Mouse (Mus musculus) neural tube, embryonic 12.5 days (tissue): ENCODE data around the gene S100a4. TPM values are rescaled to one million over a fixed set of nuclear protein-coding genes. Genes with fewer than 3 reads are reported as not detected.
A peak's percentile ranks its signal among the peaks of the same experiment; 100 is the strongest.

Experiments
- ATAC-seq: fragments of 200-750 bp; cut with Nextera tagmentation; 2 replicates; pipeline ENCODE4 v1.8.0; 2017; ENCODE audit warnings: low read depth, mild to moderate bottlenecking, moderate TSS enrichment, moderate library complexity; ENCODE audit not compliant: low FRiP score
- H3K27ac ChIP-seq: fragments of 300-500 bp; sonication (generic); 2 replicates; pipeline ENCODE4 v1.5.1; 2016
- H3K27me3 ChIP-seq: fragments of 300-500 bp; sonication (generic); replicated peaks from 2 replicates; pipeline ENCODE4 v1.6.1; 2016; ENCODE audit warnings: mild to moderate bottlenecking
- H3K36me3 ChIP-seq: fragments of 300-500 bp; sonication (generic); 2 replicates; pipeline ENCODE4 v1.6.1; 2016; ENCODE audit warnings: mild to moderate bottlenecking
- H3K4me1 ChIP-seq: fragments of 300-500 bp; sonication (generic); 2 replicates; pipeline ENCODE4 v1.6.1; 2016
- H3K4me2 ChIP-seq: fragments of 300-500 bp; sonication (generic); replicated peaks from 2 replicates; pipeline ENCODE4 v1.6.1; 2016; ENCODE audit warnings: mild to moderate bottlenecking
- H3K4me3 ChIP-seq: fragments of 300-500 bp; sonication (generic); 2 replicates; pipeline ENCODE4 v1.5.1; 2016
- H3K9ac ChIP-seq: fragments of 300-500 bp; sonication (generic); 2 replicates; pipeline ENCODE4 v1.6.1; 2016; ENCODE audit warnings: mild to moderate bottlenecking
- H3K9me3 ChIP-seq: fragments of 300-500 bp; sonication (generic); 2 replicates; pipeline ENCODE4 v1.6.1; 2016; ENCODE audit warnings: mild to moderate bottlenecking
- WGBS: fragments of 180-500 bp; shearing (Covaris S2); methylation state at CpG from one replicate; pipeline ENCODE4 v1.1.7; 2016; 5-methylcytosine and 5-hydroxymethylcytosine counted together
- polyA plus RNA-seq: library from polyadenylated mRNA; unstranded; fragments of >200 nt; fragmentation: Nextera tagmentation; extraction: Ambion mirVana; gene quantifications from 2 replicates; pipeline ENCODE4 v1.2.1, GENCODE M21; 2016

The S100a4 gene
- polyA plus RNA-seq, 1 experiment from 2014 or later, result 1.0 TPM

- 0 out of 2 replicates have a peak, but pooled peaks cover 9% of the 10 kb centered on the region for H3K4me1 ChIP-seq
- no peaks in the 10 kb centered on the region for H3K36me3 ChIP-seq
- no peak overlapping the region for H3K27ac ChIP-seq
- ATAC-seq, result peak; percentile 9; the same call in 1 of the 2 replicates
- peak overlapping the region; percentile 73 for H3K4me2 ChIP-seq
- H3K4me3 ChIP-seq, result no peak overlapping the region
- H3K9ac ChIP-seq, result 0 out of 2 replicates have a peak overlapping the region, but pooled peaks have one; percentile 45
- 68% methylated on average over 7 of the region's 7 CpGs for whole genome bisulfite sequencing
- H3K27me3 ChIP-seq, result peaks cover 8% of the 10 kb centered on the region; the same call in 1 of the 2 replicates
- H3K9me3 ChIP-seq, result no peaks in the 10 kb centered on the region
Observed at GRCm38 (mm10) chr3:90613461-90614147, 10.0 kb downstream of the S100a4 start.

DNA sequence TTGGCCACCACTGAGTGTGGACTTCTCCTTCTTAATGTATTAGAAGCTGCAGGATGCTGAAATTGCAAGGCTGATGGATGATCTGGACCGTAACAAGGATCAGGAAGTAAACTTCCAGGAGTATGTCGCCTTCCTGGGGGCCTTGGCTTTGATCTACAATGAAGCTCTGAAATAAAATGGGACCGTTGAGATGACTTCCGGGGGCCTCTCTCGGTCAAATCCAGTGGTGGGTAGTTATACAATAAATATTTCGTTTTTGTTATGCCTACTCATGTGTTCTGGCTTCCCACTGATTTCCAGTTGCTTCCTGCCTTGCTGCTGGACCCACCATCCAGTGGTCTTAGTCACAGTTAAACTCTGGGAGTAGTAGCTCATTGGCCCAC, 10.6 kb downstream of the S100a4 start:
- ATAC-seq, result no peak
- H3K9me3 ChIP-seq, result no peaks in the 10 kb centered on the region
- H3K27me3 ChIP-seq, result peaks cover 8% of the 10 kb centered on the region; the same call in 1 of the 2 replicates
- no peaks in the 10 kb centered on the region for H3K36me3 ChIP-seq
- H3K4me2 ChIP-seq, result no peak overlapping the region
- WGBS, result 82% methylated on average over 6 of the region's 6 CpGs
- H3K9ac ChIP-seq, result no peak overlapping the region
- no peak overlapping the region for H3K27ac ChIP-seq
- no peak overlapping the region for H3K4me3 ChIP-seq
- 0 out of 2 replicates have a peak, but pooled peaks cover 9% of the 10 kb centered on the region for H3K4me1 ChIP-seq

DNA sequence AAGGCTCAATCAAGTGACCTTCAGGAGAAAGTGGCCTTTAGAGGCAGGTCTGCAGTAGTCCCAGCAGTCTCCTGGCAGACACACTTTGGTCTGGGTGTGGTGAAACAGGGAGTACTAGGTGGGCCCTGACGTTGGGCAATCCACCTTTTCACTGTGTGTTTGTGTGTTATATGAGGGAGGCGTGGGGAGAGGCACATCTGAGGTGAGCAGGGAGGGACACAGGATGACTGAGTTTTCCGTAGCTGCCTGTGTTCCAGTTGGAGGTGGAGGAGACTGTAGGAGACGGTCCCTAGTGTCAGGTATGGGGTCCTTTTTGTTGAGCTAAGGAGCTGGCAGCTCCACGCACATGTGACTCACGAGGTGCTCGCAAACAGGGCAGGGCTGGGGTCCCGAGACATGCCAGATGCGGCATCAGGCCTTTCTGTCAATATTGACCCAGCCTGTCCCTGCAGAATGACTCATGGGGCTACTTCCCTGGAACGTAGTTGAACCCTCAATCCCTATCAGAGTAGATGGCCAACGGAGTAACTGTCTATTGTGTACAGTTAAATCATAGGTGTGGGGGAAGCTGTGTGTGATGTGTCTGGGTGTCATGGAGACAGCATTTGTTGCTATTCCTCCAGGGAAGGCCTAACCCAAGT, 11.2 kb downstream of the S100a4 start:
- H3K9ac ChIP-seq, result no peak overlapping the region
- no peak overlapping the region for H3K4me2 ChIP-seq
- H3K36me3 ChIP-seq, result no peaks in the 10 kb centered on the region
- no peak for ATAC-seq
- 0 out of 2 replicates have a peak, but pooled peaks cover 9% of the 10 kb centered on the region for H3K4me1 ChIP-seq
- no peak overlapping the region for H3K4me3 ChIP-seq
- H3K9me3 ChIP-seq, result no peaks in the 10 kb centered on the region
- H3K27me3 ChIP-seq, result peaks cover 8% of the 10 kb centered on the region; the same call in 1 of the 2 replicates
- WGBS, result 84% methylated on average over 11 of the region's 11 CpGs
- H3K27ac ChIP-seq, result no peak overlapping the region

- H3K4me1 ChIP-seq, result 0 out of 2 replicates have a peak, but pooled peaks cover 9% of the 10 kb centered on the region
- peaks cover 8% of the 10 kb centered on the region; the same call in 1 of the 2 replicates for H3K27me3 ChIP-seq
- no peak overlapping the region for H3K4me2 ChIP-seq
- no peaks in the 10 kb centered on the region for H3K36me3 ChIP-seq
- H3K4me3 ChIP-seq, result no peak overlapping the region
- ATAC-seq, result no peak
- H3K27ac ChIP-seq, result no peak overlapping the region
- 11% methylated on average over 7 of the region's 7 CpGs for WGBS
- no peak overlapping the region for H3K9ac ChIP-seq
- no peaks in the 10 kb centered on the region for H3K9me3 ChIP-seq
Observed at GRCm38 (mm10) chr3:90615415-90615814, 11.8 kb downstream of the S100a4 start.

- WGBS, result 89% methylated on average over 1 of the region's 1 CpGs
Observed at GRCm38 (mm10) chr3:90615911-90616310, 12.3 kb downstream of the S100a4 start.

DNA sequence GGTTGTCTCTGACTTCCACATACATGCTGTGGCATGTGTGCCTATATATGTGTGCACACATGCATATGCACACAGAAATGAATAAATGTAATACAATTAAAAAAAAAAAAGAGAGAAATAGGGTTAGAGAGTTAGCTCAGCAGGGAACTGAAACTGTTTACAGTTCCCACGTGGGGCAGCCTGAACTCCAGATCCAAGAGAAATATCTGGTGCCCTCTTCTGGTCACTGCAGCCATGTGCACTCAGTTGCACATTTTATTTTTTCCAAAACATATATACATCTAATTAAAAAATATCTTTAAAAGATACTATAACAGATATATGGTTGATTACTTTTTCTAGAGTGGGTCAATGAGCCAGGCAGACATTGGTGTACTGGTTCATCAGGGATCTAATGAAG, 14.0 kb downstream of the S100a4 start:
- Histone ChIP-seq H3K27ac (no peak overlapping the region), H3K4me1 (0 out of 2 replicates have a peak, but pooled peaks cover 9% of the 10 kb centered on the region), H3K36me3 (no peaks in the 10 kb centered on the region), H3K4me2 (no peak overlapping the region), H3K9me3 (no peaks in the 10 kb centered on the region), H3K27me3 (peaks cover 8% of the 10 kb centered on the region; the same call in 1 of the 2 replicates), H3K4me3 (no peak overlapping the region), H3K9ac (no peak overlapping the region)
- no peak for ATAC-seq
- 17% methylated on average over 1 of the region's 1 CpGs for WGBS

More at GRCm38 (mm10) chr3:90615911-90616310, 12.3 kb downstream of the S100a4 start:
- H3K36me3 ChIP-seq, result no peaks in the 10 kb centered on the region
- ATAC-seq, result no peak
- H3K27me3 ChIP-seq, result peaks cover 8% of the 10 kb centered on the region; the same call in 1 of the 2 replicates
- H3K4me2 ChIP-seq, result no peak overlapping the region
- no peak overlapping the region for H3K4me3 ChIP-seq
- 0 out of 2 replicates have a peak, but pooled peaks cover 9% of the 10 kb centered on the region for H3K4me1 ChIP-seq
- H3K27ac ChIP-seq, result no peak overlapping the region
- no peak overlapping the region for H3K9ac ChIP-seq
- no peaks in the 10 kb centered on the region for H3K9me3 ChIP-seq

GRCm38 (mm10) chr3:90621552-90621951, 18.0 kb downstream of the S100a4 start:
- ATAC-seq, result no peak
- no peak overlapping the region for H3K4me3 ChIP-seq
- no peak overlapping the region for H3K9ac ChIP-seq
- H3K9me3 ChIP-seq, result no peaks in the 10 kb centered on the region
- H3K36me3 ChIP-seq, result no peaks in the 10 kb centered on the region
- peaks cover 13% of the 10 kb centered on the region for H3K4me1 ChIP-seq
- H3K4me2 ChIP-seq, result no peak overlapping the region
- 63% methylated on average over 7 of the region's 7 CpGs for WGBS
- no peaks in the 10 kb centered on the region for H3K27me3 ChIP-seq
- H3K27ac ChIP-seq, result no peak overlapping the region

GRCm38 (mm10) chr3:90623435-90624071, 20.0 kb downstream of the S100a4 start:
- Histone ChIP-seq H3K27ac (no peak overlapping the region), H3K27me3 (no peaks in the 10 kb centered on the region), H3K4me1 (peaks cover 13% of the 10 kb centered on the region), H3K4me2 (no peak overlapping the region), H3K9me3 (no peaks in the 10 kb centered on the region), H3K9ac (no peak overlapping the region), H3K4me3 (no peak overlapping the region), H3K36me3 (no peaks in the 10 kb centered on the region)
- peak; percentile 61 for ATAC-seq
- 9% methylated on average over 2 of the region's 2 CpGs for WGBS

DNA sequence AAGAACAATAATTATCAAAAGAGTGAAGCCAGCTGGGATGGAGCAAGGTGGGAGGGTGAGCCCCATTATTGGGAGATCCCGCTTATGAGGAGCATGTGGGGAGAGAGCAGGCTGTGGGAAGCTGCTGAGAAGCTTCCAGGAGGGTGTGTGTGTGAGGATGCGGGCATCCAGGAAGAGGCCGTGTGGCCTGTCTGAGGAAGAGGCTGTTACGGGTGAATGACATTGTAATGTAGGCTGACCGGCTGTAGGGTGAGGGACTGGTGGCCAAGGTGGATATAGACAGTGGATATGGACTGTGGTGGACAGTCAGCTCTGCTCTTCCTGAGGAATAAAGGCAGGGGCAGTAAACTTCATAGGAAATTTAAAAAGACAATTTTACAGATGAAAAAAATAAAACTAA, 21.9 kb downstream of the S100a4 start:
- no peak for ATAC-seq
- no peaks in the 10 kb centered on the region for H3K9me3 ChIP-seq
- H3K36me3 ChIP-seq, result no peaks in the 10 kb centered on the region
- H3K27me3 ChIP-seq, result no peaks in the 10 kb centered on the region
- H3K9ac ChIP-seq, result no peak overlapping the region
- no peak overlapping the region for H3K4me2 ChIP-seq
- H3K4me1 ChIP-seq, result peaks cover 13% of the 10 kb centered on the region
- WGBS, result 79% methylated on average over 5 of the region's 5 CpGs
- H3K4me3 ChIP-seq, result no peak overlapping the region
- H3K27ac ChIP-seq, result no peak overlapping the region

GRCm38 (mm10) chr3:90626266-90627021, 22.9 kb downstream of the S100a4 start:
- Histone ChIP-seq H3K9me3 (no peaks in the 10 kb centered on the region), H3K4me3 (no peak overlapping the region), H3K4me2 (no peak overlapping the region), H3K9ac (no peak overlapping the region), H3K27ac (no peak overlapping the region), H3K36me3 (no peaks in the 10 kb centered on the region), H3K4me1 (peaks cover 13% of the 10 kb centered on the region), H3K27me3 (no peaks in the 10 kb centered on the region)
- WGBS, result 86% methylated on average over 9 of the region's 9 CpGs
- ATAC-seq, result no peak

GRCm38 (mm10) chr3:90627366-90627765, 23.8 kb downstream of the S100a4 start:
- H3K4me2 ChIP-seq, result no peak overlapping the region
- no peaks in the 10 kb centered on the region for H3K27me3 ChIP-seq
- no peaks in the 10 kb centered on the region for H3K9me3 ChIP-seq
- no peak overlapping the region for H3K4me3 ChIP-seq
- H3K4me1 ChIP-seq, result peaks cover 13% of the 10 kb centered on the region
- no peak overlapping the region for H3K27ac ChIP-seq
- no peak overlapping the region for H3K9ac ChIP-seq
- H3K36me3 ChIP-seq, result no peaks in the 10 kb centered on the region
- WGBS, result 95% methylated on average over 5 of the region's 5 CpGs
- ATAC-seq, result no peak
